Mouse (Mus musculus) gastrocnemius, adult 18-20 months (tissue): Measurements from ENCODE around the gene Mapre1. TPM values are rescaled to one million over a fixed set of nuclear protein-coding genes. Genes with fewer than 3 reads are reported as not detected.

Experiments
- DNase-seq: peaks from one replicate; pipeline ENCODE4 v3.0.0; 2021; ENCODE audit warnings: low spot score
- total RNA-seq, 2 experiments: library from RNA; stranded (reverse); gene quantifications; 2 replicates each; pipeline ENCODE4 v1.2.3; 2021

Mapre1 gene
- total RNA-seq, 2 experiments from 2014 or later: 31.0 to 36.7 TPM

GRCm38 (mm10) chr2:153775472-153775871 is 34.4 kb downstream of the Mapre1 start:
- no peak for DNase-seq

- DNase-seq: peak; percentile 88
Observed at GRCm38 (mm10) chr2:153778638-153779362, 37.7 kb downstream of the Mapre1 start.

DNA sequence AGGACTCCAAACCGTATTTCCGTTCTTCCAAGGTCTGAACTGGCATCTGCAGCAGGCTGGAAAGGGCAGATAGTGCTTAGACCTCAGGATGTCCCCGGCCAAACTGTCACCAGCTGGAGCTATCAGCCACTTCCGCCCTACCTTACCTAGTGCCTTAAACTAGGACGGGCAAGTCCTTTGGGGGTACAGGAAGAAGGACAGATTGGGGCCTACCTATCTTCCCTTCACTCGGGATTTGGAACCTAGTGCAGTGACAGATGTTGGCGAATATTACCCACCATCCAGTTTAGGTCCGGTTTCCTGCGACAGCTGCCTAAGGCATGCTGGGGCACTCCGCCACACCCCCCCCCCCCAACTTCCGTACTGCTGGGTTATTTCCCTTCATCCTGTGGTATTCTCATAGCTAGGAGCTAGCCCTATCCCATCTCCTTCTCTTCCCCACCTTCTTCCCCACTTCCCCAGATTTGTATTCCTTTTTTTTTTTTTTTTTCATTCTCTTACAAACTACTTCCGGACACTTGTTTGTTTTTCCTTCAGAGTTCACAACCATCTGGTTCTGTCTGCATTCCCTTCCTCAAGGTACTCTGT is 38.4 kb downstream of the Mapre1 start, which contains the start of gene Efcab8:
TSS of gene Efcab8 (plus strand) at position 538 of the 588 bp plus-strand sequence.
- no peak for DNase-seq

- DNase-seq: no peak
Observed at GRCm38 (mm10) chr2:153781181-153781580, 40.1 kb downstream of the Mapre1 start.

DNA sequence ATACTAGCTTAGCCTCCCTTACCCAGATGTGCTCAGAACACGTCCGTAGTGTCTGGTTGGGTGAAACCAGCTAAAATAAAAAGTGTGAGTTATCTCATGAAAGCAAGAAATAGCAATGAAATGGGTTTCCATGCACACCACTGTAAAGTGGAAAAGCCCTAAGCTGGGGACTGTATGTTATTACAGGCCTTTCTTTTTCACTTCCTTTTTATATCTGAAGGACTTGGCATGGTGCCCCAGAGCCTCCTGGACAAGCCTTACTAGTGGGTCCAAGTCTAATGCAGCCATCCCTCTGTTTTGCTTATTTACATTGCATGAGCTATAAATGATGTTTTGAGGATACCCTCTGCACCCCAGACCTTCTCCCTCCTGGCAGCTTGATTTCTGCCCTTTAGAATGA is 43.6 kb downstream of the Mapre1 start:
- peak; percentile 6 for DNase-seq

DNA sequence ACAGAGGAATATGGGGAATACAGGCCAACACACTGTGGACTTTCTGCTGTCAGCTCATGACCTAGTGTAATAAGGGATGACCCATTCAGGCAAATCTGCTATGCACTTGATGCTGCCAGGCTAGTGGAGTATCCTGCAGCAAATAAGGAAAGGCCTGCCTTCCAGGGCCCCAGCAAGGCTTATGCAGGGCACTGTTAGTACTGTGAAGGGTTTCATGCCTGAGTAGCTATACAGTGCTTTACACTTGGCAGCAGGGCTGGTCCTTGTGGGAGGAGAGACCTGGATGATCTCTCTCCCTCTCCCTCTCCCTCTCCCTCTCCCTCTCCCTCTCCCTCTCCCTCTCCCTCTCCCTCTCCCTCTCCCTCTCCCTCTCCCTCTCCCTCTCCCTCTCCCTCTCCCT is 52.3 kb downstream of the Mapre1 start:
- no peak for DNase-seq

- no peak for DNase-seq
Observed at GRCm38 (mm10) chr2:153795090-153795489, 54.0 kb downstream of the Mapre1 start.

DNA sequence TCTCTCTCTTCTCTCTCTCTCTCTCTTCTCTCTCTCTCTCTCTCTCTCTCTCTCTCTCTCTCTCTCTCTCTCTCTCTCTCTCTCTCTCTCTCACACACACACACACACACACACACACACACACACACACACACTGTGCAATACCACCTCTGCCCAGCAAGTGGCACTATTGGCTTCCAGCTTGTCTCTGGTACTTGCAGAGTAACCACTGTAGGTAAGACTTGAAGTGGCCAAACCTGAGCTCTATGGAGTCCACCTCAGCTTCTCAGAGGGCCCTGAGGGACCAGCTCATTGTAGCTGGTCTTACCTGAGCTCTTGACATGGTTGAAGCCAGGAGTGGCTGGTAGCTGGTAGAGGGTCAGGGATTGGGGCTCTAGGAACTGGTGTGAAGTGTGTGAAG is 66.4 kb downstream of the Mapre1 start:
- peak; percentile 13 for DNase-seq

GRCm38 (mm10) chr2:153808146-153808545 is 67.1 kb downstream of the Mapre1 start:
- DNase-seq: no peak

DNA sequence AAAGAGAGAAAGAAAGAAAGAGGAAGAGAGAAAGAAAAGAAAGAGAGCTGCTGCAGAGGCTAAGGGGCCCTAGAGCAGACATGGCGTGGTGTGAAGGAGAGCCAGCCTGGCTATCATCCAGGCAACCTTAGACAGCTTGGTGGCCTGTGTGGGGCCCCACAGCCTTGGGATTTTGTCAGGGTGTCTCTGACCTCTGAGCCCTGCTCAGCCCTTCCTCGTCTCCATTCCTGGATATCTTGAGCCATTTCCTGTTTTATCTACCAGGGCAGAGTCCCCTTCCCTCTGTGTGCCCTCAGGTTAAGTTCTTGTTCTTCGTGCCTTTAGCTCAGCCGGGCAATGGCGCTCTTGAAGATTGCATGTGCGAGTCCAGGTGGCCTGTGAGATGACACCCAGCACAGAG is 67.8 kb downstream of the Mapre1 start:
- DNase-seq: no peak

DNA sequence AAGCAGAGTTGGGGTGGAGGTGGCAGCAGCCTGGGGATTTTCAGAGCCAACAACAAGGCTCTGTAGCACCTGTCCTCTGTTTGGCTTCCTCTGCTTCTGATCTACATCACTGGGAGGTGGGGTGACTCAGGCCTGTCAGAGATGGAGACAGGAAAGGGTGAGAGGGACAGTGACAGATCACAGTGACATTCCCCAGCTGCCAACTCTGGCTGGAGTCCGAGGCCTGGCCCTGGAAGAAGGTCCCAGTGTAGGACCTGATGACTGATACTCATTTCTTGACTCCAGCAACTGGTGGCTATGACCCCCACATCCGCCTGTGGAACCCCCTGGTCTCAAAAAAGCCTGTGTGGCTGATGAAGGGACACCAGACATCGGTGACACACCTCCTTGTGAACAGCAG is 68.8 kb downstream of the Mapre1 start:
- no peak for DNase-seq

DNA sequence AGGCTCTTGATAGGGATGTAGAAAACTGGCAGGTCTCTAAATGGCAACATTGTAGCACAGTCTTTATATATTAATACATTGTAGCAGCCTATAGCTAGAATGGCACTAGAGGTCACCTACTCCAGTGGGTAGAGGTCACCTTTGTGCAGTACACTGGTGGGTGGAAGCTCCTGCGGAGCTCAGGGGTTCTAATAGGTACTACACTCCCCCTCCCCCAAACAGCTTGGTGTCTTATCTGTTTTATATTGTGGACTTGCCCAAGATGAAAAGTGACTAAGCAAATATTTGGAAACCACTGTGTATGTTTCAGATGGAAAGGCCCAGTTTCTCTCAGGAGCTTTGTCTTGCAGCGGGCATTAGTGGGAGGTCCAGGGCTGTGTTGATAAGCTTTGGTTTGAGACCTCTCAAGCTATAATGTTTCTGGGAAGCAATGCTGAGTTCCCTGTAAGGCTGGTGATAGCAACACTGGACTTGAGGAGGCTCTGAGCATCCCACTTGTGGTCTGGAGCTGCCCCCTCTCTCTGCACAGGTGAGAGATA is 81.0 kb downstream of the Mapre1 start:
- DNase-seq: no peak

Other genes starting within 250 kb of the Mapre1 start
- not detected for gene 4930404H24Rik, start 248.5 kb upstream of the Mapre1 start, total RNA-seq
- gene Nol4l, start 211.3 kb upstream of the Mapre1 start, total RNA-seq: under 1 TPM; 0.46 to 0.97 TPM
- gene Commd7, start 108.5 kb upstream of the Mapre1 start, total RNA-seq: 1 to 10 TPM; 9.6 to 9.7 TPM
- under 1 TPM; 0.34 to 0.90 TPM for gene Dnmt3b, start 91.8 kb upstream of the Mapre1 start, total RNA-seq
- gene Dnmt3c, start 44.6 kb upstream of the Mapre1 start, total RNA-seq: not detected
- gene Efcab8, start 38.7 kb downstream of the Mapre1 start, total RNA-seq: not detected
- not detected for gene Sun5, start 129.8 kb downstream of the Mapre1 start, total RNA-seq
- gene Bpifb2, start 133.8 kb downstream of the Mapre1 start, total RNA-seq: not detected
- not detected for gene Bpifb6, start 159.1 kb downstream of the Mapre1 start, total RNA-seq
- not detected for gene Bpifb3, start 177.0 kb downstream of the Mapre1 start, total RNA-seq
- gene Bpifb4, start 196.9 kb downstream of the Mapre1 start, total RNA-seq: not detected
- gene Bpifa6, start 233.7 kb downstream of the Mapre1 start, total RNA-seq: not detected